Mouse (Mus musculus): ENCODE results near the gene Rpl19. TPM values are rescaled to one million over a fixed set of nuclear protein-coding genes. Genes with fewer than 3 reads are reported as not detected.

Rpl19 gene
- polyA plus RNA-seq, 1 experiment = 1,270 TPM

GRCm38 (mm10) chr11:98049672-98050519, 23.4 kb downstream of the Rpl19 start:
- peak overlapping the region; percentile 14; the same call in 1 of the 2 replicates for H3K27ac ChIP-seq (ENCODE audit: insufficient read depth, low read depth, low read length)
- peaks cover 23% of the 10 kb centered on the region for H3K4me1 ChIP-seq (ENCODE audit: control insufficient read depth, insufficient read depth, low read length)

GRCm38 (mm10) chr11:98050520-98050815, 24.0 kb downstream of the Rpl19 start:
- Histone ChIP-seq H3K4me1 (ENCODE audit: control insufficient read depth, insufficient read depth, low read length) (peaks cover 23% of the 10 kb centered on the region), H3K4me3 (ENCODE audit: insufficient read depth, low read length) (no peak overlapping the region), H3K27ac (ENCODE audit: insufficient read depth, low read depth, low read length) (peak overlapping the region; percentile 14; the same call in 1 of the 2 replicates)
- TF ChIP-seq CTCF (IDR thresholded peaks at IDR 0.05; ENCODE audit: low read depth, low read length) (no peak), POLR2A (IDR thresholded peaks at IDR 0.05; ENCODE audit: borderline replicate concordance, low read depth, low read length) (no peak)

More at GRCm38 (mm10) chr11:98049672-98050519, 23.4 kb downstream of the Rpl19 start:
- no peak for TF ChIP-seq POLR2A (IDR thresholded peaks at IDR 0.05; ENCODE audit: borderline replicate concordance, low read depth, low read length)
- no peak for TF ChIP-seq CTCF (IDR thresholded peaks at IDR 0.05; ENCODE audit: low read depth, low read length)
- no peak overlapping the region for H3K4me3 ChIP-seq (ENCODE audit: insufficient read depth, low read length)

- Histone ChIP-seq H3K4me1 (ENCODE audit: control insufficient read depth, insufficient read depth, low read length) (peaks cover 23% of the 10 kb centered on the region), H3K27ac (ENCODE audit: insufficient read depth, low read depth, low read length) (peak overlapping the region; percentile 49; the same call in 1 of the 2 replicates), H3K4me3 (ENCODE audit: insufficient read depth, low read length) (no peak overlapping the region)
- TF ChIP-seq CTCF (IDR thresholded peaks at IDR 0.05; ENCODE audit: low read depth, low read length) (no peak), POLR2A (IDR thresholded peaks at IDR 0.05; ENCODE audit: borderline replicate concordance, low read depth, low read length) (no peak)
Measured at GRCm38 (mm10) chr11:98050940-98051339, 24.4 kb downstream of the Rpl19 start.

- Histone ChIP-seq H3K4me3 (ENCODE audit: insufficient read depth, low read length) (peak overlapping the region; percentile 63), H3K4me1 (ENCODE audit: control insufficient read depth, insufficient read depth, low read length) (peaks cover 23% of the 10 kb centered on the region), H3K27ac (ENCODE audit: insufficient read depth, low read depth, low read length) (peak overlapping the region; percentile 50)
- TF ChIP-seq CTCF (IDR thresholded peaks at IDR 0.05; ENCODE audit: low read depth, low read length) (no peak), POLR2A (IDR thresholded peaks at IDR 0.05; ENCODE audit: borderline replicate concordance, low read depth, low read length) (no peak)
Measured at GRCm38 (mm10) chr11:98051611-98052128, 25.2 kb downstream of the Rpl19 start.

GRCm38 (mm10) chr11:98052129-98052988, 25.8 kb downstream of the Rpl19 start:
- H3K4me1 ChIP-seq (ENCODE audit: control insufficient read depth, insufficient read depth, low read length) = peaks cover 27% of the 10 kb centered on the region
- H3K4me3 ChIP-seq (ENCODE audit: insufficient read depth, low read length) = peak overlapping the region; percentile 63
- no peak for TF ChIP-seq CTCF (IDR thresholded peaks at IDR 0.05; ENCODE audit: low read depth, low read length)
- no peak for TF ChIP-seq POLR2A (IDR thresholded peaks at IDR 0.05; ENCODE audit: borderline replicate concordance, low read depth, low read length)
- H3K27ac ChIP-seq (ENCODE audit: insufficient read depth, low read depth, low read length) = peak overlapping the region; percentile 50

- TF ChIP-seq CTCF (IDR thresholded peaks at IDR 0.05; ENCODE audit: low read depth, low read length) = no peak
- H3K4me1 ChIP-seq (ENCODE audit: control insufficient read depth, insufficient read depth, low read length) = peaks cover 34% of the 10 kb centered on the region
- H3K4me3 ChIP-seq (ENCODE audit: insufficient read depth, low read length) = peak within 1 kb of the TSS; percentile 63
- peak within 1 kb of the TSS; percentile 50 for H3K27ac ChIP-seq (ENCODE audit: insufficient read depth, low read depth, low read length)
Measured at GRCm38 (mm10) chr11:98052989-98053834, 26.7 kb downstream of the Rpl19 start, which contains the start of gene Stac2. Gene Stac2, minus strand, starts transcription at chr11:98053462.

- Histone ChIP-seq H3K27ac (ENCODE audit: insufficient read depth, low read depth, low read length) (no peak overlapping the region), H3K4me3 (ENCODE audit: insufficient read depth, low read length) (no peak overlapping the region), H3K4me1 (ENCODE audit: control insufficient read depth, insufficient read depth, low read length) (peaks cover 20% of the 10 kb centered on the region)
- no peak for TF ChIP-seq CTCF (IDR thresholded peaks at IDR 0.05; ENCODE audit: low read depth, low read length)
- no peak for TF ChIP-seq POLR2A (IDR thresholded peaks at IDR 0.05; ENCODE audit: borderline replicate concordance, low read depth, low read length)
Measured at GRCm38 (mm10) chr11:98057466-98057865, 31.0 kb downstream of the Rpl19 start.

GRCm38 (mm10) chr11:98057998-98058397, 31.5 kb downstream of the Rpl19 start:
- no peak overlapping the region for H3K27ac ChIP-seq (ENCODE audit: insufficient read depth, low read depth, low read length)
- no peak overlapping the region for H3K4me3 ChIP-seq (ENCODE audit: insufficient read depth, low read length)
- TF ChIP-seq CTCF (IDR thresholded peaks at IDR 0.05; ENCODE audit: low read depth, low read length) (no peak), POLR2A (IDR thresholded peaks at IDR 0.05; ENCODE audit: borderline replicate concordance, low read depth, low read length) (no peak)
- H3K4me1 ChIP-seq (ENCODE audit: control insufficient read depth, insufficient read depth, low read length) = peaks cover 20% of the 10 kb centered on the region

- H3K4me3 ChIP-seq (ENCODE audit: insufficient read depth, low read length) = no peak overlapping the region
- no peak for TF ChIP-seq POLR2A (IDR thresholded peaks at IDR 0.05; ENCODE audit: borderline replicate concordance, low read depth, low read length)
- no peak for TF ChIP-seq CTCF (IDR thresholded peaks at IDR 0.05; ENCODE audit: low read depth, low read length)
- H3K27ac ChIP-seq (ENCODE audit: insufficient read depth, low read depth, low read length) = no peak overlapping the region
- H3K4me1 ChIP-seq (ENCODE audit: control insufficient read depth, insufficient read depth, low read length) = peaks cover 22% of the 10 kb centered on the region
Measured at GRCm38 (mm10) chr11:98059662-98060061, 33.2 kb downstream of the Rpl19 start.
